Mouse (Mus musculus): Measurements from ENCODE around the gene BC003965. TPM values are rescaled to one million over a fixed set of nuclear protein-coding genes. Genes with fewer than 3 reads are reported as not detected.

The BC003965 gene
- 28.3 and 29.6 TPM in 2 replicates for polyA plus RNA-seq (2015; fragmentation: Nextera tagmentation; extraction: Ambion mirVana)

GRCm38 (mm10) chr17:25184129-25184691 is at the start of gene BC003965:
TSS of gene BC003965 (plus strand) at chr17:25184554.

GRCm38 (mm10) chr17:25162161-25162560 is 22.2 kb upstream of the BC003965 start, which contains the start of gene Ccdc154:
TSS of gene Ccdc154 (plus strand) at chr17:25162461.

DNA sequence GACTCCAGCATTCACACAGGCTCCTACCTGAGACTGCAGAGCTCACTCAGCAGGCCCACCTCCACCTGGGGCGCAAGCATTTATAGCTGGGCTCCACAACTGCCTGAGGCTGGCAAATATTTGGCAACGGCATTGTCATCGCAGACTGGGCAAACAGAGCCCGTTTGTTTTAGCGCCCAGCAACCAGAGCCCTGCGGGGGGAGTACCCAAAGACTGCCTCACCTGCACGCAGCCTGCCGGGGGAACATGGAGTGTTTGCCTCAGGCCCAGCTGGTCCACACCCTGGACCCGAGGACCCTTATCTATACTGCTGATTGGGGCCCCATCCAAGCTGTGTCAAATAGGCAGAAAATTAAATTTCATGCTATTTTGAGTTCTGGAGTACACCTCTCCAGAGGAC is 8.9 kb upstream of the BC003965 start, which contains the start of gene Gm38655:
Gene Gm38655 (minus strand): TSS at position 61 of the 400 bp plus-strand sequence.

GRCm38 (mm10) chr17:25188150-25189031 is 4.0 kb downstream of the BC003965 start, which contains the start of gene Unkl:
TSS of gene Unkl (plus strand) at chr17:25188397.

Other genes starting within 250 kb of the BC003965 start
- 11.9 and 12.0 TPM in 2 replicates for gene Mapk8ip3, start 247.6 kb upstream of the BC003965 start, polyA plus RNA-seq (2015; fragmentation: Nextera tagmentation; extraction: Ambion mirVana)
- gene Jpt2, start 223.9 kb upstream of the BC003965 start, polyA plus RNA-seq (2015; fragmentation: Nextera tagmentation; extraction: Ambion mirVana), result 20.1 and 26.9 TPM in 2 replicates
- gene Cramp1l, start 168.8 kb upstream of the BC003965 start, polyA plus RNA-seq (2015; fragmentation: Nextera tagmentation; extraction: Ambion mirVana), result 2.9 TPM in 2 replicates
- gene Ift140, start 168.5 kb upstream of the BC003965 start, polyA plus RNA-seq (2015; fragmentation: Nextera tagmentation; extraction: Ambion mirVana), result 3.8 and 4.4 TPM in 2 replicates
- 13.6 and 14.9 TPM in 2 replicates for gene Tmem204, start 101.0 kb upstream of the BC003965 start, polyA plus RNA-seq (2015; fragmentation: Nextera tagmentation; extraction: Ambion mirVana)
- gene Telo2, start 68.6 kb upstream of the BC003965 start, polyA plus RNA-seq (2015; fragmentation: Nextera tagmentation; extraction: Ambion mirVana), result 19.1 and 19.4 TPM in 2 replicates
- 1.2 and 3.2 TPM in 2 replicates for gene Ptx4, start 63.8 kb upstream of the BC003965 start, polyA plus RNA-seq (2015; fragmentation: Nextera tagmentation; extraction: Ambion mirVana)
- gene Clcn7, start 51.2 kb upstream of the BC003965 start, polyA plus RNA-seq (2015; fragmentation: Nextera tagmentation; extraction: Ambion mirVana), result 9.3 and 9.6 TPM in 2 replicates
- 0.05 TPM in 1 of 2 replicates, not detected in the other for gene Ccdc154, start 22.1 kb upstream of the BC003965 start, polyA plus RNA-seq (2015; fragmentation: Nextera tagmentation; extraction: Ambion mirVana)
- gene Gm38655, start 9.1 kb upstream of the BC003965 start, polyA plus RNA-seq (2015; fragmentation: Nextera tagmentation; extraction: Ambion mirVana), result not detected in 2 replicates
- 3.0 and 3.6 TPM in 2 replicates for gene Unkl, start 3.8 kb downstream of the BC003965 start, polyA plus RNA-seq (2015; fragmentation: Nextera tagmentation; extraction: Ambion mirVana)
- 23.0 and 24.0 TPM in 2 replicates for gene Gnptg, start 55.6 kb downstream of the BC003965 start, polyA plus RNA-seq (2015; fragmentation: Nextera tagmentation; extraction: Ambion mirVana)
- gene Tsr3, start 55.6 kb downstream of the BC003965 start, polyA plus RNA-seq (2015; fragmentation: Nextera tagmentation; extraction: Ambion mirVana), result 38.4 TPM in 2 replicates
- gene Baiap3, start 71.8 kb downstream of the BC003965 start, polyA plus RNA-seq (2015; fragmentation: Nextera tagmentation; extraction: Ambion mirVana), result 0.23 TPM in 1 of 2 replicates, not detected in the other
- 216 and 238 TPM in 2 replicates for gene Ube2i, start 90.1 kb downstream of the BC003965 start, polyA plus RNA-seq (2015; fragmentation: Nextera tagmentation; extraction: Ambion mirVana)
- 10.4 and 15.0 TPM in 2 replicates for gene Prss34, start 113.8 kb downstream of the BC003965 start, polyA plus RNA-seq (2015; fragmentation: Nextera tagmentation; extraction: Ambion mirVana)
- not detected in 2 replicates for gene Prss28, start 124.1 kb downstream of the BC003965 start, polyA plus RNA-seq (2015; fragmentation: Nextera tagmentation; extraction: Ambion mirVana)
- not detected in 2 replicates for gene Prss29, start 134.1 kb downstream of the BC003965 start, polyA plus RNA-seq (2015; fragmentation: Nextera tagmentation; extraction: Ambion mirVana)
- gene Tpsab1, start 161.0 kb downstream of the BC003965 start, polyA plus RNA-seq (2015; fragmentation: Nextera tagmentation; extraction: Ambion mirVana), result 11.2 and 11.8 TPM in 2 replicates
- gene Tpsb2, start 181.8 kb downstream of the BC003965 start, polyA plus RNA-seq (2015; fragmentation: Nextera tagmentation; extraction: Ambion mirVana), result 500 and 756 TPM in 2 replicates
- 1.5 and 2.4 TPM in 2 replicates for gene Tpsg1, start 184.7 kb downstream of the BC003965 start, polyA plus RNA-seq (2015; fragmentation: Nextera tagmentation; extraction: Ambion mirVana)
- 4.3 and 5.4 TPM in 2 replicates for gene Cacna1h, start 249.2 kb downstream of the BC003965 start, polyA plus RNA-seq (2015; fragmentation: Nextera tagmentation; extraction: Ambion mirVana)

Measured in skeletal muscle tissue, postnatal 0 days (tissue).